Mouse (Mus musculus): ENCODE data around the gene Zc3h7b. TPM values are rescaled to one million over a fixed set of nuclear protein-coding genes. Genes with fewer than 3 reads are reported as not detected.

The Zc3h7b gene
- polyA plus RNA-seq, 1 experiment from 2014 or later = 57.6 TPM

DNA sequence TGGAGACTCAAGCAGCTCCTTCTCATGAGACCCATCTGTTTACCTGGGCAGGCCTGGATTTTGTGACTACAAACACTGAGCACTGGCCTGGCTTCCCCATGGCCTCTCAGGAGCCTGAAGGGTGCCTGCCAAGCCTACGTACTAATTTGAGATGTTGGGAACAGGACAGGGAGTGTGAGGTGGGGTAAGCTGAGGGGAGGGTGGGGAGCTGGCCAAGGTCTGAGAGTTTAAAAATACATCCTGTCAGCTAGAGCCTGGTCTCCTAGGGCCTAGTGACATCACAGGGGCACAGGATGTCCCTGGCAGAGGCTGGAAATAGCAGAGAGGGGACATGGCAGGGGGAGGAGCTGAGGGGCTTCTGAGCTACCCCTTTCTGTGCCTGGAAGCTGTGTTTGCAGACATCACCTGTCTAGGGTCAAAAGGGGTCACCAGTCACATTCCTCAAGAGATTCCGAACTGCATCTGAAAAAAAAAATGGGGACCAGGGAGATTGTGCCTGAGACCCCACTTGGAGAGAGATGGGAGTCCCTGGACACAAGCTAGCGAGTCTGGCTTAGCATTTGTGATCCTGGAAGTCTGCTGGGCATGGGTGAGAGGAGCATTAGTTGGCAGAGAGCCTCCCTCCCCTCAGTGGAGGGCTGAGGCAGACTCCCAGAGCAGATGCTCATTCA lies 89.4 kb downstream of the Zc3h7b start:
- Histone ChIP-seq H3K9me3 (ENCODE audit: control insufficient read depth, low read length) (no peaks in the 10 kb centered on the region), H3K4me3 (ENCODE audit: low read depth, low read length) (no peak overlapping the region), H3K36me3 (ENCODE audit: control insufficient read depth, insufficient read depth, low read length) (no peaks in the 10 kb centered on the region), H3K27ac (ENCODE audit: low read depth, low read length) (no peak overlapping the region), H3K27me3 (ENCODE audit: control insufficient read depth, insufficient read depth, low read length) (no peaks in the 10 kb centered on the region; the same call in 1 of the 2 replicates), H3K9ac (ENCODE audit: low read length) (no peak overlapping the region), H3K4me1 (replicated peaks; ENCODE audit: control insufficient read depth, insufficient read depth, low read length) (0 out of 2 replicates have a peak, but pooled peaks cover 2% of the 10 kb centered on the region), H3K4me2 (ENCODE audit: low read depth, low read length, severe bottlenecking) (no peak overlapping the region)
- ATAC-seq (replicated peaks; ENCODE audit: low FRiP score) (no peak), DNase-seq (ENCODE audit: low spot score) (no peak)
- 56% methylated on average over 3 of the region's 3 CpGs for WGBS

DNA sequence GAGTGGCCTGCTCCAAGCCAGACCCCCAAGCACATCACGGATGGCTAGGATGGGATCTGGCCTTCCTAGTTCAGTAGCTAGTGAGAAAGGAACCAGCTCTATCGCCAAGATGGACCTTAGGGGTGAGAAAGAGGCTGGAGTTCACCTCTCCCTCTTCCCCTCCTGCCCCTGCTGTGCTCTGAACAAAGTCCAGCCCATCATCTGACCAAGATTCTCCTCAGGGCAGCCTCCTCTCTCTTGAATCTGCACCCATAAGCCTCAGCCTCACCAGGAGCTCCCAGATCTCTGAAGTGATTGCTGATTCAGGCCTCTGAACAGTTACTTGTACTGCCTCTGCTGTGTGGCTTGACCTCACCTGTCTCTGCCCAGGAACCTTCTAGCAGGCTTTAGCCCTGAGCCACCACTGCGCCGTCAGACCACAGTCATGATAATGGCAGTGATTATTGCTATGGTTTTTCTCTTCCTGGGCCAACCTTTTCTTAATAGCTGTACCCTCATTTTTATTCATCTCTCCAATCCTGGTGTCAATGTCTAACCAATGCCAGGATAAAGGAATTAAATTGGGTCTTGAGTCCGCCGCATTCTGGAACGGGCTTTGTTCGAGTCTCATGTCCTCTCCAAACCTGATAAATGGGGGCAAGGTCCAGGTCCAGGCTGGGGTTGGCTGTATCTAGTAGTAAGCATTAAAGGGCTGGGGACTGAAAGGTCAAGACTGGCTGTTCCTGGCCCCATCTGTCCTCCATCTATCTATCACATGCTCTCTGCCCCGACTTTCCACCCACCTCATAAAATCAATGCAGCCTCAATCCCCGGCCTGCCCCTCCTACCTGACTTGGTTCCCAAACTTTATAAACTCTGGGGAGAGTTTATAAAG lies 90.4 kb downstream of the Zc3h7b start:
- H3K9me3 ChIP-seq (ENCODE audit: control insufficient read depth, low read length) = no peaks in the 10 kb centered on the region
- no peak overlapping the region for H3K9ac ChIP-seq (ENCODE audit: low read length)
- DNase-seq (ENCODE audit: low spot score) = no peak
- 79% methylated on average over 10 of the region's 10 CpGs for WGBS
- H3K36me3 ChIP-seq (ENCODE audit: control insufficient read depth, insufficient read depth, low read length) = no peaks in the 10 kb centered on the region
- H3K27me3 ChIP-seq (ENCODE audit: control insufficient read depth, insufficient read depth, low read length) = no peaks in the 10 kb centered on the region; the same call in 1 of the 2 replicates
- no peak for ATAC-seq (replicated peaks; ENCODE audit: low FRiP score)
- no peak overlapping the region for H3K4me3 ChIP-seq (ENCODE audit: low read depth, low read length)
- 0 out of 2 replicates have a peak, but pooled peaks cover 2% of the 10 kb centered on the region for H3K4me1 ChIP-seq (replicated peaks; ENCODE audit: control insufficient read depth, insufficient read depth, low read length)
- no peak overlapping the region; the same call in 1 of the 2 replicates for H3K4me2 ChIP-seq (ENCODE audit: low read depth, low read length, severe bottlenecking)
- no peak overlapping the region for H3K27ac ChIP-seq (ENCODE audit: low read depth, low read length)

DNA sequence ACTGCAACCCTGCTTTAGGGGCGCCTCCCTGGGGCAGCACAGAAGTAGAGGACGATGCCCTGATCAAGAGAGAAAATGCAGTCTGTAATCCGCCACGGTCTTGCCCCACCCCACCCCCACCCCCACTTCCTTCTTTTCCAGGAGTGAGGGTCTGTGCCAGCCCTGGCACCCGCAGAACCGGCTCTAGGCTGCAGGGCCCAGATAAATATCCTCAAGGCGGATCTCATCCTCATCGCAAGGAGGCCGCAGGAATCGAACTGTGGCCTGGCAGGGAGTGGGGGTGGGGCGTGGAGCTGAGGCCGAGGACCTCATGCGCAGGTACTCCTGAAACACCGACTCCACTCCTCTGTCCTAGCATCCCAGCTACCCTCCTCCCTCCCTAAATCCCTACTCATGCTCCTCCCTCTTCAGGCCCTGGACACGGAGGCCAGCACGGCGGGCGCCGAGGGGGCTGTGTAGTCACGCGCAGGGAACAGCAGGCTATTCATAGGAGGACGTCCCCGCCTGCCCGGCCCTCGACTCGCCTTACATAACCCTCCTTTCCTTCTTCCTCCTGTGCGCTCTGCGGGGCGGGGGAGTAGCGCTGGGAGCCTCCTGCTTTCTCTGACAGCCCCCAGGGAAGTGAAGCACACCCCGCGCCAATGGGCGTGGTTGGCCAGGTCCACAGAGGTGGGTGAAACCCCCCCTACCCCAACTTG lies 91.4 kb downstream of the Zc3h7b start:
- H3K4me2 ChIP-seq (ENCODE audit: low read depth, low read length, severe bottlenecking) = peak overlapping the region; percentile 43

DNA sequence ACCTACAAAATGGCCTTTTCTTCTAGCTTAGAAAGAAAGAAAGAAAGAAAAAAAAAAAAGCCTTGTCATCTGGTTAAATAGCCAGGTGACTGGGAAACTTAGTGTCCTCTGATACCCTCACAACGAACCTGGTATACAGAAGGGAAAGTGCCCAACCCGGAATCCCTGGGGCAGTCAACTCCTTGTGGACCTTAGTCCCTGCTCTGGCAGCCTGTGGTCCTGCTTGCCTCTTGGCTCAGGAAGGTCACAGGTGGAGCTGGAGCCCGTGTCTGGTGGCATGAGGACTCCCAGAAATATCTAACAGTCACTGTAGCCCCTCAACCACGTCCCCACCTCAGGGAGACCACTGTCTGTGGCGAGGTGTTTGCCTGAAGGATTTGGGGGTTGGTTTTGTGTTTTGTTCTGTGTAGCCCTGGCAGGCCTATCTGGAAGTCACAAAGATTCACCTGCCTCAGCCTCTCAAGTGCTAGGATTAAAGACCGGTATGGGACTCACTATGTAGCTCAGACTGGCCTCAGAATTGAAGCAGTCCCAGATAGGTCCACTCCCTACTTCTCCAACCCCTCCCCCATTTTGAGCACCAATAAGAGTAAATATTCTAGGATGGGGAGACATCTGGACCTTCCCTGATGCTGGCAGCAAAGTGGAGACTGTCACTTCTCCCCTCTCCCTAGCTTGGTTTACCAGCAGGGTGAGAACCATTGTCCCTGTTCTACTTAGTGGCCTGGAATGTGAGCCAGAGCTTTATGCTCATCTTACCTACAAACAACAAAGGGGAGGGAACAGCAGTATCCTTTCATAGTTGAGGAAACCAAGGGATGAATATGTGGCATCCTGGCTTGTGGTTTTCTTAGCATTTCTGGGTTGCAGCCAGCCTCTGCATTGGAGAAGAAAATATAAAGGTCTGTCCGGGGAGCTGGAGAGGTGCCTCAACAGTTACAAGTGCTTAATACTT lies 92.4 kb downstream of the Zc3h7b start:
- Histone ChIP-seq H3K36me3 (ENCODE audit: control insufficient read depth, insufficient read depth, low read length) (no peaks in the 10 kb centered on the region), H3K27ac (ENCODE audit: low read depth, low read length) (no peak overlapping the region), H3K9me3 (ENCODE audit: control insufficient read depth, low read length) (no peaks in the 10 kb centered on the region), H3K4me1 (replicated peaks; ENCODE audit: control insufficient read depth, insufficient read depth, low read length) (0 out of 2 replicates have a peak, but pooled peaks cover 2% of the 10 kb centered on the region), H3K4me2 (ENCODE audit: low read depth, low read length, severe bottlenecking) (no peak overlapping the region), H3K27me3 (ENCODE audit: control insufficient read depth, insufficient read depth, low read length) (no peaks in the 10 kb centered on the region; the same call in 1 of the 2 replicates), H3K9ac (ENCODE audit: low read length) (no peak overlapping the region; the same call in 1 of the 2 replicates), H3K4me3 (ENCODE audit: low read depth, low read length) (no peak overlapping the region)
- 56% methylated on average over 7 of the region's 7 CpGs for whole genome bisulfite sequencing
- no peak for ATAC-seq (replicated peaks; ENCODE audit: low FRiP score)
- no peak for DNase-seq (ENCODE audit: low spot score)

More for the DNA sequence above, 91.4 kb downstream of the Zc3h7b start:
- no peaks in the 10 kb centered on the region for H3K9me3 ChIP-seq (ENCODE audit: control insufficient read depth, low read length)
- H3K4me3 ChIP-seq (ENCODE audit: low read depth, low read length) = peak overlapping the region; percentile 17
- WGBS = 2% methylated on average over 28 of the region's 33 CpGs
- DNase-seq (ENCODE audit: low spot score) = peak; percentile 80
- H3K36me3 ChIP-seq (ENCODE audit: control insufficient read depth, insufficient read depth, low read length) = no peaks in the 10 kb centered on the region
- H3K9ac ChIP-seq (ENCODE audit: low read length) = peak overlapping the region; percentile 43
- 0 out of 2 replicates have a peak, but pooled peaks cover 2% of the 10 kb centered on the region for H3K4me1 ChIP-seq (replicated peaks; ENCODE audit: control insufficient read depth, insufficient read depth, low read length)
- ATAC-seq (replicated peaks; ENCODE audit: low FRiP score) = peak; percentile 81
- H3K27ac ChIP-seq (ENCODE audit: low read depth, low read length) = no peak overlapping the region
- H3K27me3 ChIP-seq (ENCODE audit: control insufficient read depth, insufficient read depth, low read length) = no peaks in the 10 kb centered on the region; the same call in 1 of the 2 replicates

DNA sequence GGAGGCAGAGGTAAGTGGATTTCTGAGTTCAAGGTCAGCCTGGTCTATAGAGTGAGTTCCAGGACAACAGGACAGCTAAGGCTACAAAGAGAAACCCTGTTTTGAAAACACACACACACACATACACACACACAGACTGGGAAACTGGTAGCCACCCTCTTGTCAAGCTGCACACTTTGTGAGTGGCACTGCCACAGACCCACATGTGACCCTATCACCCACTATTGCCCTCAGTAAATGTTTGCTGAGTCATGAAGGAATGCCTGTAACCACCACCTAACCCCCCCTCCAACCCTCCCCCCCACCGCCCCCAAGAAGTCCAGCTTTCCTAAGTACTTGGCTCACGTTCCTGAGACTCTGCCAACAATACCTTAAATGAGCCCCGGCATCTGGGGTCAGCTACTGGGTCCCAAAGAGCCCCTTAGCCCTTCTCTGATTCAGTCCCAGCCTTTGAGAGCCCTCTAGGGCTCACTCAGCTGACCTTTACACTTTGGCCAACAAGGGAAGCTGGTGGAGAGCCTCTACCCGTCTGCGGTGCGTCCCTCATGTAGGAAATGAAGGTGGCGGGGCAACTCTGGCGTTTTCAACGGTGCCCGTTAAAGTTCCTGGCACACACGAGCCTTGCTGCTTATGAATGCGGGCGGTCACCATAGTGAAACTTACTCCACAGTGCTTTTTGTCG lies 93.8 kb downstream of the Zc3h7b start:
- no peaks in the 10 kb centered on the region for H3K9me3 ChIP-seq (ENCODE audit: control insufficient read depth, low read length)
- no peak for DNase-seq (ENCODE audit: low spot score)
- no peaks in the 10 kb centered on the region for H3K36me3 ChIP-seq (ENCODE audit: control insufficient read depth, insufficient read depth, low read length)
- H3K27me3 ChIP-seq (ENCODE audit: control insufficient read depth, insufficient read depth, low read length) = no peaks in the 10 kb centered on the region; the same call in 1 of the 2 replicates
- 69% methylated on average over 14 of the region's 14 CpGs for WGBS
- H3K4me1 ChIP-seq (replicated peaks; ENCODE audit: control insufficient read depth, insufficient read depth, low read length) = 0 out of 2 replicates have a peak, but pooled peaks cover 2% of the 10 kb centered on the region
- no peak overlapping the region for H3K4me3 ChIP-seq (ENCODE audit: low read depth, low read length)
- ATAC-seq (replicated peaks; ENCODE audit: low FRiP score) = no peak
- no peak overlapping the region for H3K27ac ChIP-seq (ENCODE audit: low read depth, low read length)
- no peak overlapping the region for H3K4me2 ChIP-seq (ENCODE audit: low read depth, low read length, severe bottlenecking)
- H3K9ac ChIP-seq (ENCODE audit: low read length) = no peak overlapping the region

DNA sequence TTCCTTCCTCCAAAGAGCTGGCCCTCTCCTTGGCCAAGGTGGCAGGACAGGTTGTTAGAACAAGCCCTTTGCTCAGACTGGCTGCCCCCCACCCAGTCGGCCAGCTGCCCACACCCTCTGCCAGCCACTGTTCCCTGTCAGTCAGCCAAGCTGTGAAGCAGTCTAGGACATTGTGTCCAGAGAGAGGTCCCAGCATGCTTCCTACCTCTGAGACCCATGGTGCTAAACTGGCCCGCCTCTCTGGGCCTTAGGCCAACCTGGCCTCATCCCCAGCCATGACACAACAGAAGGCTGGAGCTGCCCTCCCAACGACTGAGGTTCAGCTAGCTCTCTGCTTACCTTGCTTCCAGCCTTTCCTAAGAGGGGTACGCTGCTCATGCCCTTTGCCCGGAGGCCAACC lies 94.8 kb downstream of the Zc3h7b start:
- no peak overlapping the region for H3K27ac ChIP-seq (ENCODE audit: low read depth, low read length)
- ATAC-seq (replicated peaks; ENCODE audit: low FRiP score) = no peak
- WGBS = 77% methylated on average over 5 of the region's 5 CpGs

DNA sequence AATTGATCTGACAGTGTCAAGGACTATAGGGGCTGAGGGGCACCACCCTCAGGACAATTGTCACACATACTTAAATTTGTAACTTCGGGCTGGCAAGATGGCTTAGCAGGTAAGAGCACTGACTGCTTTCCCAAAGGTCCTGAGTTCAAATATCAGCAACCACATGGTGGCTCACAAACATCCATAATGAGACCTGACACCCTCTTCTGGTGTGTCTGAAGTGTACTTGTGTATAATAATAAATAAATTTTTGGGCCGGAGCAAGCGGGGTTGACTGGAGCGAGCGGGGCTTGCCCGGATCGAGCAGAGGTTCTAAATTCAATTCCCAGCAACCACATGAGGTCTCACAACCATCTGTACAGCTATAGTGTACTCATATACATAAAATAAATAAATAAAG lies 95.4 kb downstream of the Zc3h7b start:
- no peak for ATAC-seq (replicated peaks; ENCODE audit: low FRiP score)
- no peak overlapping the region for H3K9ac ChIP-seq (ENCODE audit: low read length)
- H3K9me3 ChIP-seq (ENCODE audit: control insufficient read depth, low read length) = no peaks in the 10 kb centered on the region
- DNase-seq (ENCODE audit: low spot score) = no peak
- H3K4me1 ChIP-seq (replicated peaks; ENCODE audit: control insufficient read depth, insufficient read depth, low read length) = 0 out of 2 replicates have a peak, but pooled peaks cover 2% of the 10 kb centered on the region
- no peaks in the 10 kb centered on the region; the same call in 1 of the 2 replicates for H3K27me3 ChIP-seq (ENCODE audit: control insufficient read depth, insufficient read depth, low read length)
- H3K36me3 ChIP-seq (ENCODE audit: control insufficient read depth, insufficient read depth, low read length) = no peaks in the 10 kb centered on the region
- H3K4me2 ChIP-seq (ENCODE audit: low read depth, low read length, severe bottlenecking) = no peak overlapping the region
- WGBS = 93% methylated on average over 7 of the region's 7 CpGs
- H3K4me3 ChIP-seq (ENCODE audit: low read depth, low read length) = no peak overlapping the region
- H3K27ac ChIP-seq (ENCODE audit: low read depth, low read length) = no peak overlapping the region

More for the DNA sequence above, 94.8 kb downstream of the Zc3h7b start:
- H3K4me3 ChIP-seq (ENCODE audit: low read depth, low read length) = no peak overlapping the region
- H3K4me1 ChIP-seq (replicated peaks; ENCODE audit: control insufficient read depth, insufficient read depth, low read length) = 0 out of 2 replicates have a peak, but pooled peaks cover 2% of the 10 kb centered on the region
- no peaks in the 10 kb centered on the region; the same call in 1 of the 2 replicates for H3K27me3 ChIP-seq (ENCODE audit: control insufficient read depth, insufficient read depth, low read length)
- no peak overlapping the region for H3K4me2 ChIP-seq (ENCODE audit: low read depth, low read length, severe bottlenecking)
- no peaks in the 10 kb centered on the region for H3K9me3 ChIP-seq (ENCODE audit: control insufficient read depth, low read length)
- DNase-seq (ENCODE audit: low spot score) = no peak
- H3K36me3 ChIP-seq (ENCODE audit: control insufficient read depth, insufficient read depth, low read length) = no peaks in the 10 kb centered on the region
- H3K9ac ChIP-seq (ENCODE audit: low read length) = no peak overlapping the region
